Mouse (Mus musculus): ENCODE measurements around the gene Gm45717. TPM values are rescaled to one million over a fixed set of nuclear protein-coding genes. Genes with fewer than 3 reads are reported as not detected.

The Gm45717 gene
- polyA plus RNA-seq (2016; fragmentation: Nextera tagmentation; extraction: Ambion mirVana): 0.42 TPM in 1 of 2 replicates, not detected in the other

DNA sequence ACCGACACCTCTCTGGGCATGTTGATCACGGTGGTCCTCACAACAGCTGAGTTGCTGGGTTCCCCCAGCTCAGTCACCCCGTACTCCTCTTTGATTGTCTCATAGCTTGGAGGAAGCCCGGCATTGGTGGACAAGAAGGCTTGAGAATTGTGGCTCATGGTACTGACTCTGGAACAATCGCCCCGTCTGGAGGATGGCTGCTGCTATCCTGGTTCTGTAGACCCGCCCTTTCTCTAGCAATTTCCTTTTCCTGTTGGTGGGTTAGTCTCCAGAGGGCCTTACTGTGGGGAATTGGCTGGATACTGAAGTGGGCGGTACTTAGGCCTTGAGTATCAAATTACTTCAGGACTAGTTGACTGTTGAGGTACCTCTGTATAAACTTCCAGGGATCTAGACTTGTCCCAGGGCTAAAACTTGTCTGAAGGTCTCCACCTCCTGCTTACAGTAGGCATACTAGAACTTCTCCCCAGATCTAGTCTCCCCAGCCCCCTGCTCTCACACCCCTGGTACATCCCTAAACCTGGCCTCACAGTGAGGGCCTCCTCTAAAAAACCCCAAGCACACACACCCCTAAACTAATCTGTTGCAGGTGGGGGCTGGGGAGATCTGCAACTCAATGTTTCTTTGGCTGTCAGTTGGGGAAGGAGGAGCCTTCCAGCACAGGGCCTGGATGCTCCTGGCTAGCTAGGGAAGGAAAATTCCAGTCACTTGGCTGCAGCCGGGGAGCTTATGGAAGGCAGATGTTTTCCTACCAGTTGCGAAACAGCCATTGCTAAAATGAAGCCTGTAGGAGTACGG, at the start of gene Gm45717, which contains the start of gene Ifitm2:
Gene Gm45717 (minus strand): TSS at position 180 of the 798 bp plus-strand sequence.
Gene Ifitm2 (minus strand): TSS at position 230 of the 798 bp plus-strand sequence.
- H3K27me3 ChIP-seq (ENCODE audit: low read depth, poor library complexity, severe bottlenecking): no peaks in the 10 kb centered on the region; the same call in 1 of the 2 replicates
- H3K36me3 ChIP-seq: no peaks in the 10 kb centered on the region; the same call in 1 of the 2 replicates
- H3K4me3 ChIP-seq: peak within 1 kb of the TSS; percentile 57
- peaks cover 50% of the 10 kb centered on the region for H3K4me1 ChIP-seq
- 19% methylated on average over 11 of the region's 11 CpGs for WGBS
- DNase-seq (ENCODE audit: low spot score): peak; percentile 47
- peak within 1 kb of the TSS; percentile 80 for H3K27ac ChIP-seq (replicated peaks)
- H3K9me3 ChIP-seq (replicated peaks): no peaks in the 10 kb centered on the region

DNA sequence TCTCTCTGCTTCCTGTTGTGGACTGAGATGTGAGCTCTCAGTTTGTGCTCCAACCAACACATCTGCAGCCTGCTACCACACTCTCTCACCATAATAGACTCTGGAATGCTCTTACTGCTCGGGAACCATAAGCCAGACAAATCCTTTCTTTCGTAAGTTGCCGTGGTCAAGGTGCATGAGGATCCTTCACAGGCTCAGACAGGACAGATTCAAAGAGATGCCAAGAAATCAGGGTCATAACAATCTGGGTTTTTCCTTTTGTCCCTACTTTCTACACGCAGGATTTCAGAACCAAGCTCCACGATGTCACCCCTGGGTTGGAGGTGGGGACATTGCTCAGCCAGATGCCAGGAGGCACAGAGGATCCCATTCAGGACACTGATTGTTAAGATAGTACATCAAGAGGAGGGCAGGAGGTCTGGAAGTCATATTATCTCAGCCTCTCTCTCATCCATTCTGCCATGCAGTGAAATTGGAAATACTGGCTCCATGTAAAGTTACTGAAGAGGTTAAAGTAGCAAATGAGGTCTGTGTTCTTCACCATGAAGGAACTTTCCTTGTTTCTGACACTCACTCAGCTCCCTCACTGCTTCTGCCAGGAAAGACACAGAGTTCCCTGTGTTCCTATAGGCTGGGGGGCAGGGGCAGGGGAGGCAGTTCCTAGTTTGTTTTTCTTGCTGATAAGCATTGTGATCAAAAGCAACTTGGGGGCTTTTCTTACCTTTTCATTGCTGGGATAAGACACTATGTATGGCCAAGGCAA, 47.7 kb upstream of the Gm45717 start:
- H3K36me3 ChIP-seq: no peaks in the 10 kb centered on the region
- H3K27me3 ChIP-seq (ENCODE audit: low read depth, poor library complexity, severe bottlenecking): peaks cover 9% of the 10 kb centered on the region
- DNase-seq (ENCODE audit: low spot score): no peak
- no peak overlapping the region for H3K27ac ChIP-seq (replicated peaks)
- H3K4me1 ChIP-seq: peaks cover 3% of the 10 kb centered on the region
- no peaks in the 10 kb centered on the region for H3K9me3 ChIP-seq (replicated peaks)
- 88% methylated on average over 5 of the region's 5 CpGs for WGBS
- H3K4me3 ChIP-seq: no peak overlapping the region

DNA sequence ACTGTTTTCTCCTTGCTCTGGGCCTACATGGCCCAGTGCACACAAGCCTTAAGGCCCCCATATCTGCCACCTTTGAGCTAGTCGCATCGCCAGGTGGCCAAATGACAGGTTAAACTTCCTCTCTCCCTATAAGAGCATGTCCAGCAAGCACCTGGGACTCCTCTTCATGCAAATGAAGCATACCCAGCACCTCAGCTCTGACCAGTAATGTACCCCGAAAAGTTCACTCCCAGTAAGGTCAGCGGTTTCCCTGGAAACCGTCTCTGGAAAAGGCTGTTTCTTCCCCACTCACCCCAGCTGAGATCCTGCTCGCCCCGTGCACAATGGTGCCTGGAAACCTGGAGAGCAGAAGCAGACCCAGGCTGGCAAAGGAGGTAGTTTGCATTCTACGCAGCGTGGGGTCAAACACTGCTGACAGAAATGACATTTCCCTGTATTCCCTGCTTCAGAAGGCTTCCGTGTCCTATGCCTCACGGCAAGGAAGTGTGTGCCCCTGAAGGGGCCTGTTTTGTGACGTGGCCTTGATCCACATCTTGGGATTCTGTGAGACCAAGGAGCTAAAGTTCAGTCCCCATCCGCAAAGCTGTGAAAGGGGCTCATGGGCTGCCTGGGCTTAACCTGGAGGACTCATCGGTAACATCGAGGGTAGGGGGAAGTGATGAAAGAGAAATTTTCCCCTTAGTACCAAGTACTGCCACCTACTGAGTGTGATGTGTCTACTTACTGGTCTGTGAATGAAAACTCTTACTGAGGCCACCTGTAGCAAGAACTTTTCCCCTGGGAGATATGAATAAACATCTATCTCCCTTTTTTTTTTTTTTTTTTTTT, 45.4 kb upstream of the Gm45717 start:
- H3K4me1 ChIP-seq: no peaks in the 10 kb centered on the region
- no peak overlapping the region for H3K4me3 ChIP-seq
- DNase-seq (ENCODE audit: low spot score): no peak
- 79% methylated on average over 15 of the region's 15 CpGs for WGBS
- no peaks in the 10 kb centered on the region for H3K9me3 ChIP-seq (replicated peaks)
- no peaks in the 10 kb centered on the region for H3K36me3 ChIP-seq
- H3K27ac ChIP-seq (replicated peaks): no peak overlapping the region
- no peaks in the 10 kb centered on the region for H3K27me3 ChIP-seq (ENCODE audit: low read depth, poor library complexity, severe bottlenecking)

DNA sequence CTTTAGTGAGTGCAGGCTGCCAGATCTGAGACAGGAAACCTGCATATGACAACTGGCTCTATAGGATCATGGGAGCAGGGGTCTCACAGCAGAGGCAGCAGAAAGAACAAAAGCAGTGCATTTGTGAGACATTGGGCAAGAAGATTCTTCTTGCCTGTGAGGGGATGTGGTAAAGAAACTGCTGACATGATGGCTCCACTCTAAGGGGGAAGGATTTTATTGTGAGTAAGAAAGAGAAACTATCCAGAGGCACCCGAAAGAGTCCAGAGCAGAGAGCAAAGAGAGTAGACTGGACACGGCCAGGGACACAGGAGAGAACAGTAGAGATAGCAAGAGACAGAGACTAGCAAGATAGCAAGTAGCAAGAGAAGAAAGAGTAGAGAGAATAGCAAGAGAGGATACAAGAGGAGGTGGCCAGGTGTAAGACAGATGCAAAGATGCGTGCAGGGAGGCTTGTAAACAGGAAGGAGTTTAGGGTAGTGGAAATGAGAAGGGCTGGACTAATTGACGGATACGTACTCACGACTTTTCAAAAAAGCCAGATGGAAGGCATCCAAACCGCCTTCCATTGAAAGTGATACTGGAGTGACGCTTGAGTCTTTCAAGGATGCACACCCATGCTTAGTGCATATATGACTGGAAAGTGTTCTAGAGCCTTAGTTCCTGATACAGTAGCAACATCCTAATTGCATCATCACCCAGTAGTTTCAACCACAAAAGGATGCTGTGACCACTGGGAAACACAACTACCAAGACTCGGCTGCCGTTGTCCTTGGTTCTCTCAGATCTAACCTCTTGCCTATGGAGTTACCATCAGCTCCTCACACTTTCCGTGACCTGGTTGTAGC, 43.3 kb upstream of the Gm45717 start:
- no peak for DNase-seq (ENCODE audit: low spot score)
- H3K4me1 ChIP-seq: no peaks in the 10 kb centered on the region
- H3K36me3 ChIP-seq: no peaks in the 10 kb centered on the region
- no peaks in the 10 kb centered on the region for H3K27me3 ChIP-seq (ENCODE audit: low read depth, poor library complexity, severe bottlenecking)
- no peaks in the 10 kb centered on the region for H3K9me3 ChIP-seq (replicated peaks)
- H3K4me3 ChIP-seq: no peak overlapping the region
- WGBS: 94% methylated on average over 11 of the region's 11 CpGs
- H3K27ac ChIP-seq (replicated peaks): no peak overlapping the region

DNA sequence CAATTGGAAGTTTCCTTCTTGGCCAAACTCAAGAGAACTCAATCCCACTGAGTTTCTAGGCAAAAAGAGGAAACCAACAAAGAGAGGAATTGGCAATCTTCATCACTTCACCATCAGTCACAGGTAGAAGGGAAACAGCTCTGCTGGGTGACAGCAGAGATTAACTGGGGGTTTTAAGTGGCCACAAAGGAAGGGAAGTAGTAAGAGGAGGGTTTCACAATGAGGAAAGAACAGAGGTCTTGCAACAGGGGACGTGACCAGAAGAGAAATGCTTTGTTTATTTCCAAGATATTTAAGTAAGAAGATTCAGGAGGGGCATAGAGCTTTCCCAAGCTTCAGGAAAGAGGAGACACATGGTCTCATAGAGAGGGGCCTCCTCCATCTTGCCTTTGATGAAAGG, 42.1 kb upstream of the Gm45717 start:
- no peak for DNase-seq (ENCODE audit: low spot score)
- Histone ChIP-seq H3K9me3 (replicated peaks) (no peaks in the 10 kb centered on the region), H3K27me3 (ENCODE audit: low read depth, poor library complexity, severe bottlenecking) (no peaks in the 10 kb centered on the region), H3K4me3 (no peak overlapping the region), H3K4me1 (no peaks in the 10 kb centered on the region), H3K27ac (replicated peaks) (no peak overlapping the region), H3K36me3 (no peaks in the 10 kb centered on the region)
- WGBS: 60% methylated on average over 1 of the region's 1 CpGs

DNA sequence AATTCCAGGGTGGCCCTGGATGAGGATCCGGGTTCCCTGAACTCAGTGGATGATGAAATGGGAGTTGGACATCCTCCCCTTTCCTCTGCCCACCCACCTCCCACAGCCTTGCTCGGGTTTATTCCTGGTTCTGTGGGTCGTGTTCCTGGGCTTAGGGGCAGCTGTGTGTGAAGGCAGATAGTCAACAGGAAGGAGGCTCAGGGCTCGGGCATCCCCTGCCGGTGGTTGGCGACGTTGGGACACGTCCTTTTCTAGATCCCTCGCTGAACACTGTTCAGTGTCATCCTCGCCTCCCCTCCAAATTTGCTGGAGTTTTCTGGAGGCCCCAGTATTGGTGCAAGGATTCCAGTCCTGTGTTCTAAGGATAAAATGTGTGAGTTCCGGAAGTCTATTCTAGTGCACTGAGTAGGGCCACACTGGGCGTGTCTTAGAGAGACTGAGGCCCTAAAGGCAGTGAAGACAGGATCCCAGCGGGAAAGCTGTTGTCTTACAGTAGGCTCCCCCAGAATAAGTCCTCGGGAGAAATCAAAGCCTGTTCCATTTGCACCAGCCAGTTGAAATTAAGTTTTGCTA, 35.5 kb upstream of the Gm45717 start:
- 89% methylated on average over 14 of the region's 14 CpGs for WGBS
- H3K4me1 ChIP-seq: peaks cover 11% of the 10 kb centered on the region
- DNase-seq (ENCODE audit: low spot score): no peak
- no peaks in the 10 kb centered on the region for H3K9me3 ChIP-seq (replicated peaks)
- H3K27ac ChIP-seq (replicated peaks): no peak overlapping the region
- H3K36me3 ChIP-seq: no peaks in the 10 kb centered on the region
- H3K27me3 ChIP-seq (ENCODE audit: low read depth, poor library complexity, severe bottlenecking): no peaks in the 10 kb centered on the region
- H3K4me3 ChIP-seq: no peak overlapping the region

DNA sequence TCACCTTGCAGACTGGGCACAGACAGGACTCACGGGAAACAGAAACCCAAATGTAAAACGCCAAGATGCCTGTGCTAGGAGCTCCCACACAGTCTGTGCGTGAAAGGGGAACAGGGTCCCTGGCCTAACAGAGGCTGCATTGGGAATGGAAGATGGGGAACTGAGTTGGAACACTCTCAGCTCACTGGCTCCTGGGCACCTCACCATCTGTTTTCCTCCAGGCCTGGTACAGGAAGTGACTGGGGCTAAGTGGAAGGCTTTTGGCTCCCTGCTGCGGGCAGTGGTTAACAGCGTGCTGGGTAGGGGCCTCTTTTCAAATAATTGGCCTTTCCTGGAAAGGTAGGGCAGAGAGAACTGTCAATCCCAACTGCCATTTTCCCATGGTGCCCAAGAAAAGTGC, 34.9 kb upstream of the Gm45717 start:
- Histone ChIP-seq H3K27me3 (ENCODE audit: low read depth, poor library complexity, severe bottlenecking) (no peaks in the 10 kb centered on the region), H3K36me3 (no peaks in the 10 kb centered on the region), H3K4me3 (no peak overlapping the region), H3K27ac (replicated peaks) (no peak overlapping the region), H3K4me1 (peaks cover 11% of the 10 kb centered on the region), H3K9me3 (replicated peaks) (0 out of 2 replicates have a peak, but pooled peaks cover 2% of the 10 kb centered on the region)
- DNase-seq (ENCODE audit: low spot score): no peak
- 78% methylated on average over 5 of the region's 5 CpGs for WGBS

DNA sequence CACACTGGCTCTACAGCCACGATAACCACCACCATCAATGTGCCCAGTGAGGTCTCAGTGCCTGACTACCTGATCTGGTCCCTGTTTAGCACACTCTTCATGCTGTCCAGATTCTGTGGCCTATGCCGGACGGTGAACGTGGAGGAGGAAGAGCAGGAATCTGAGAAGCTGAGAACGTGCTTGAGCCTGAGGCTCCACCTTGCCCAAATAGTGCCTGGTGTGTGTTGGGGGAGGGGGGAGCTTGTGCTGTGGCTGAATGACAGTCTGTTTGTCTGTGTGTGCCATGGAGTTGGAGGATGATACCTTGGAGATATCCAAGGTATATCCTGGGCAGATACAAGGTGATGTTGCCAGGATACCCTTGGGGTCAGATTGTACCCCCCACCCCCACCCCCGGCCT, 34.4 kb upstream of the Gm45717 start:
- WGBS: 75% methylated on average over 6 of the region's 6 CpGs
- no peak for DNase-seq (ENCODE audit: low spot score)
- H3K27ac ChIP-seq (replicated peaks): no peak overlapping the region

DNA sequence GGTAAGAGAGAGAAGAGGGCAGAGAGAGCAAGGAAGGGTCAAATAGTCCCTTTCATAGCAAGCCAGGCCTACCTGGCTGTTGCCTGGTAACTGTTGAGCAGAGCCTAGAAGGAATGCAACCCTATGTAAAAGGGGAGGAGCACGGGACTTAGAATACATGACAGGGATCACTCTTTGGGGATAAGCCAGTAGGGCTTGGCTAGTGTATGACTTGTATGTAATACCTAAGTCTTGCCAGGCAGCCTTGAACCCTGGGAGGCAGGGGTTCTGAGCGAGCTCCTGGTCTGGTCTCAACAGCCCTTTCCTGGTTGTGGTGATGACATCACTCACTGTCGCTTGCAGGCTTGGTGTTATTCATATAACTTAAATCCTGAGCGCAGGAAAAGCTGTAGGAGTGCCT, 33.3 kb upstream of the Gm45717 start:
- no peak for DNase-seq (ENCODE audit: low spot score)
- Histone ChIP-seq H3K9me3 (replicated peaks) (0 out of 2 replicates have a peak, but pooled peaks cover 3% of the 10 kb centered on the region), H3K4me1 (peaks cover 11% of the 10 kb centered on the region), H3K36me3 (no peaks in the 10 kb centered on the region), H3K27ac (replicated peaks) (0 out of 2 replicates have a peak overlapping the region, but pooled peaks have one; percentile 28), H3K4me3 (no peak overlapping the region), H3K27me3 (ENCODE audit: low read depth, poor library complexity, severe bottlenecking) (no peaks in the 10 kb centered on the region)
- WGBS: 72% methylated on average over 4 of the region's 4 CpGs

More for the DNA sequence above, 34.4 kb upstream of the Gm45717 start:
- H3K4me1 ChIP-seq: peaks cover 11% of the 10 kb centered on the region
- no peak overlapping the region for H3K4me3 ChIP-seq
- no peaks in the 10 kb centered on the region for H3K36me3 ChIP-seq
- no peaks in the 10 kb centered on the region for H3K27me3 ChIP-seq (ENCODE audit: low read depth, poor library complexity, severe bottlenecking)
- 0 out of 2 replicates have a peak, but pooled peaks cover 3% of the 10 kb centered on the region for H3K9me3 ChIP-seq (replicated peaks)

DNA sequence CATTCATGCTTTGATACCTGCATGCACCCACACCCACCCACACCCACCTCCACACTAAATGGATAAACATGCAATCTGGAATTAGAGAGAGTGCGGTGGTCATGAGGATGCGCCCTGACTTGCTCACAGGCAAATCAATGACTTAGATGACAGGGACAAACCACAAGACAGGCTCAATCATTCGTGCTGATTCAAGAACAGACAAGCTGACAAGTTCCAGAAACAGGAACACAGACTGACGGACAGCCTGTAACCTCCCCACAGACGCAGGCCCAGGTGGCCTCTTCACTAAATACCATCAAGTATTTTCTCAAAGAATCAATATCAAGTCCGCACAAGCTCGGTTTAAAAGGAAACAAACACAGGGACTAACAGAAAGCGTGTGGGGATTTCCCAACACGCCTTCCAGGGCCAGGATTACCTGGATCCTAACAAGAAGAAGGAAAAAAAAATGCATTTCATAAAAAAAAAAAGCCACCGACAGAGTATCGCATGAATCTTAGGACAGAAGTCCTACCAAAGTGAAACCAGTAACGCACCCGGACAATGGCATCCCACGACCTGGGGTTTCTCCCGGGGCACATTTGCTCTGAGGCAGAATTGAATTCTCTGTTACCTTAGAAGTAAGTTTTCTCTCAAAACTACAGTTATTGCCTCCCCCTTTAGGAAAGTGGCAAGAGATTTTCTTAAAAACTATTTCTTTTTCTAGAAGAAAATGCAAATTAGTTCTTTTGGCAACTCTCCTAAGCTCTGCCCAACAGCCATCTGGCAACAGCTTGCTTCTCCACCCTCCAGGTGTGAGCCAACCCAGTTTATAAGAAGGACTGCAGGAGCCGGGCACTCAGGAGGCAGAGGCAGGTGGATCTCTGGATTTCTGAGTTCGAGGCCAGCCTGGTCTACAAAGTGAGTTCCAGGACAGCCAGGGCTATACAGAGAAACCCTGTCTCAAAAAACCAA, 31.7 kb upstream of the Gm45717 start:
- no peaks in the 10 kb centered on the region for H3K36me3 ChIP-seq
- H3K27ac ChIP-seq (replicated peaks): no peak overlapping the region
- H3K9me3 ChIP-seq (replicated peaks): 0 out of 2 replicates have a peak, but pooled peaks cover 3% of the 10 kb centered on the region
- no peak overlapping the region for H3K4me3 ChIP-seq
- WGBS: 88% methylated on average over 17 of the region's 17 CpGs
- H3K27me3 ChIP-seq (ENCODE audit: low read depth, poor library complexity, severe bottlenecking): no peaks in the 10 kb centered on the region
- DNase-seq (ENCODE audit: low spot score): no peak
- H3K4me1 ChIP-seq: peaks cover 11% of the 10 kb centered on the region

Measured in midbrain, embryonic 10.5 days (tissue).